19 mouse cellular contexts compared by ENCODE assay signal in the genomic region with DNA sequence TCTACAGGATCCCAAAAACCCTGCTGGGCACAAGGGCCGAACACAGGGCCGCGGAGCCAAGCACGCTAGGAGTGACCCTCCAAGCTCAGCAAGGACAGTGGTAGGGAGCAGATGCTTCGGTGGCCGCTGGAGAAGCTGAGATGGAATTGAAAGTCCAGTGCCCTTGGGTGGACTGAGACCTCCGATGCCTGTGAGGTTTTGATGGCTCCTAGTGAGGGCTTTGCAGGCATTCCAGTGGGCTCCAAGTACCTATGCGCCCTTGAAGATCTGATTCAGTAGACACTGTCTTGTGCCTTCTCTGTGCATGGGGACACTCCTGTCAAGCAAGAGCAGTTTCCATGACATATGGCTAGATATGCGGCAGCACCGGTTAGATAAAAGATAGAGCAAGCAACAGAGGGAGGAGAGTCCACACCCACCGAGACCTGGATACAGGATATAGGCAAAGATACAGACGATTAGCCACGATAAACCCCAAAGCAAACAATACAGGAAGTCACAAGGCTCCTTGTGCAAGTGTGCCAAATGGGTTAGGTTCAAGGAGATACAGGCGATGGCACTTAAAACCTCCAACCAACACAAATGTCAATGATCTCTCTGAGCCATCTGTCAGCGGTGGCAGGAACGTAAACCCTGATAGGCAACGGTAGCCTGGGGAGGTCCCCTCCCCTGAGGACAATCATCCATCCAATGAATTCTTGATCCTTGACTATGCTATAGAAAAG. TPM values are rescaled to one million over a fixed set of nuclear protein-coding genes. Genes with fewer than 3 reads are reported as not detected.
A peak's percentile ranks its signal among the peaks of the same experiment; 100 is the strongest.
DNase-seq lines count a peak whose midpoint lies in the region; ATAC-seq and TF ChIP-seq lines count a peak whose summit lies in the region.
"Had no signal": no experiment of that assay in that cellular context is flagged by ENCODE, and none has a peak within 500 bp of the region (broad histone marks: within the 10 kb centered on the region; RNA-seq: fewer than 3 reads in every experiment).

No protein-coding gene starts in this region.

- H3K27me3 ChIP-seq in liver, postnatal 0 days (ENCODE audit: insufficient read depth, low read length): no peaks in the 10 kb centered on the region
- H3K27me3 ChIP-seq in hindbrain, embryonic 10.5 days (ENCODE audit: insufficient read depth, poor library complexity, severe bottlenecking): no peaks in the 10 kb centered on the region; the same call in 1 of the 2 replicates
- H3K27me3 ChIP-seq in forebrain, embryonic 14.5 days (replicated peaks; ENCODE audit: control insufficient read depth, insufficient read depth, low read length): no peaks in the 10 kb centered on the region
- H3K27me3 ChIP-seq: forebrain, embryonic 12.5 days; heart, embryonic 12.5 days had no signal

- H3K27ac ChIP-seq in liver, postnatal 0 days (ENCODE audit: low read depth): peak overlapping the region; percentile 80
- H3K27ac ChIP-seq in hindbrain, embryonic 10.5 days: no peak overlapping the region
- no peak overlapping the region for H3K27ac ChIP-seq in forebrain, embryonic 14.5 days (ENCODE audit: low read depth, low read length)
- H3K27ac ChIP-seq: forebrain, embryonic 12.5 days had no signal

- TF ChIP-seq EP300 in liver, postnatal 0 days (IDR thresholded peaks at IDR 0.05; ENCODE audit: low read depth): peak; percentile 96

- H3K9ac ChIP-seq in liver, postnatal 0 days (replicated peaks): 0 out of 2 replicates have a peak overlapping the region, but pooled peaks have one; percentile 41
- no peak overlapping the region for H3K9ac ChIP-seq in forebrain, embryonic 14.5 days (ENCODE audit: low read length)
- H3K9ac ChIP-seq: forebrain, embryonic 12.5 days; heart, embryonic 12.5 days had no signal

- no peak overlapping the region for H3K4me3 ChIP-seq in liver, postnatal 0 days (ENCODE audit: low read depth, low read length)
- H3K4me3 ChIP-seq in hindbrain, embryonic 10.5 days: no peak overlapping the region
- H3K4me3 ChIP-seq in forebrain, embryonic 14.5 days (ENCODE audit: low read depth, low read length): no peak overlapping the region
- H3K4me3 ChIP-seq: forebrain, embryonic 12.5 days; heart, embryonic 12.5 days; myocyte had no signal

- ATAC-seq in cerebellum, adult (ENCODE audit: insufficient number of reproducible peaks, low FRiP score, low TSS enrichment): no peak
- ATAC-seq in granulocyte monocyte progenitor cell, adult 5-6 weeks (replicated peaks; ENCODE audit: poor library complexity, severe bottlenecking): peak; percentile 27; the same call in 1 of the 2 replicates
- peak; percentile 92 for ATAC-seq in liver, postnatal 0 days
- ATAC-seq in forebrain, embryonic 14.5 days: no peak
- ATAC-seq: inflammation-experienced regulatory T-cells, adult 6 months; lung, postnatal 0 days had no signal

- 58% methylated on average over 17 of the region's 17 CpGs for WGBS in liver, postnatal 0 days (ENCODE audit: insufficient replicate concordance)
- 85% methylated on average over 17 of the region's 17 CpGs for WGBS in hindbrain, embryonic 10.5 days
- 87% methylated on average over 17 of the region's 17 CpGs for WGBS in forebrain, embryonic 14.5 days

- peak overlapping the region; percentile 42 for H3K4me2 ChIP-seq in liver, postnatal 0 days (ENCODE audit: low read depth, low read length)
- no peak overlapping the region for H3K4me2 ChIP-seq in forebrain, embryonic 14.5 days (ENCODE audit: low read length)
- H3K4me2 ChIP-seq: forebrain, embryonic 12.5 days; heart, embryonic 12.5 days had no signal

- H3K9me3 ChIP-seq in liver, postnatal 0 days (ENCODE audit: low read length): no peaks in the 10 kb centered on the region; the same call in 1 of the 2 replicates
- H3K9me3 ChIP-seq in hindbrain, embryonic 10.5 days: no peaks in the 10 kb centered on the region
- no peaks in the 10 kb centered on the region for H3K9me3 ChIP-seq in forebrain, embryonic 14.5 days (replicated peaks; ENCODE audit: control insufficient read depth, low read length)
- H3K9me3 ChIP-seq: forebrain, embryonic 12.5 days had no signal

- no peak for TF ChIP-seq CTCF in liver, postnatal 0 days (IDR thresholded peaks at IDR 0.05; ENCODE audit: low read depth)

- no peaks in the 10 kb centered on the region for H3K36me3 ChIP-seq in liver, postnatal 0 days (replicated peaks; ENCODE audit: insufficient read depth, low read length)
- no peaks in the 10 kb centered on the region for H3K36me3 ChIP-seq in hindbrain, embryonic 10.5 days
- H3K36me3 ChIP-seq in forebrain, embryonic 14.5 days (ENCODE audit: control insufficient read depth, insufficient read depth, low read length): no peaks in the 10 kb centered on the region
- H3K36me3 ChIP-seq: forebrain, embryonic 12.5 days; heart, embryonic 12.5 days had no signal

- DNase-seq in cerebellum, postnatal 14 days: peak; percentile 53 to 66
- peak; percentile 80 for DNase-seq in MEL-GATA-1-ER (ENCODE audit: extremely low read depth, low read depth)
- DNase-seq in liver, postnatal 0 days: no peak
- no peak for DNase-seq in hindbrain, embryonic 10.5 days (ENCODE audit: low spot score)
- no peak for DNase-seq in forebrain, embryonic 14.5 days (ENCODE audit: low spot score)
- no peak for DNase-seq in ovary, postnatal 14 days (ENCODE audit: low spot score)
- DNase-seq: kidney, adult 9 months; right cerebral cortex, adult 18-20 months; thymus, adult 18-20 months had no signal

- H3K4me1 ChIP-seq in liver, postnatal 0 days (ENCODE audit: insufficient read depth): peaks cover 12% of the 10 kb centered on the region
- H3K4me1 ChIP-seq in hindbrain, embryonic 10.5 days (replicated peaks): peaks cover 2% of the 10 kb centered on the region
- H3K4me1 ChIP-seq in forebrain, embryonic 14.5 days (ENCODE audit: control insufficient read depth, insufficient read depth, low read length): no peaks in the 10 kb centered on the region

RNA-seq across cellular contexts. Expression of gene Prpsap1, which starts 12.3 kb away (rescaled TPM):
- 79.6 and 83.4 TPM in 2 replicates for total RNA-seq in granulocyte monocyte progenitor cell, adult 5-6 weeks (2014; fragmentation: Nextera tagmentation)
- total RNA-seq in granulocyte monocyte progenitor cell, adult 5-6 weeks (2017): 26.0 and 53.2 TPM in 2 replicates
- 64.4 and 67.4 TPM in 2 replicates for polyA plus RNA-seq in liver, postnatal 0 days (2015; fragmentation: Nextera tagmentation; extraction: Ambion mirVana)
- 210 and 236 TPM in 2 replicates for polyA plus RNA-seq in hindbrain, embryonic 10.5 days (2016; fragmentation: Nextera tagmentation; extraction: Ambion mirVana)
- 138 and 153 TPM in 2 replicates for polyA plus RNA-seq in forebrain, embryonic 14.5 days (2014; fragmentation: Nextera tagmentation; extraction: Ambion mirVana)

RNA-seq across cellular contexts. Expression of gene Sphk1, which starts 24.4 kb away (rescaled TPM):
- total RNA-seq in granulocyte monocyte progenitor cell, adult 5-6 weeks (2014; fragmentation: Nextera tagmentation): not detected in 2 replicates
- not detected in 2 replicates for total RNA-seq in granulocyte monocyte progenitor cell, adult 5-6 weeks (2017)
- 15.5 and 17.4 TPM in 2 replicates for polyA plus RNA-seq in liver, postnatal 0 days (2015; fragmentation: Nextera tagmentation; extraction: Ambion mirVana)
- 8.6 and 11.1 TPM in 2 replicates for polyA plus RNA-seq in hindbrain, embryonic 10.5 days (2016; fragmentation: Nextera tagmentation; extraction: Ambion mirVana)
- 2.2 and 2.7 TPM in 2 replicates for polyA plus RNA-seq in forebrain, embryonic 14.5 days (2014; fragmentation: Nextera tagmentation; extraction: Ambion mirVana)
- total RNA-seq: neutrophil, adult 5-6 weeks had no signal
- polyA plus RNA-seq: inflammation-experienced regulatory T-cells, adult 6 months had no signal

RNA-seq across cellular contexts. Expression of gene Qrich2, which starts 40.3 kb away (rescaled TPM):
- total RNA-seq in granulocyte monocyte progenitor cell, adult 5-6 weeks (2014; fragmentation: Nextera tagmentation): not detected in 2 replicates
- total RNA-seq in granulocyte monocyte progenitor cell, adult 5-6 weeks (2017): not detected in 2 replicates
- polyA plus RNA-seq in liver, postnatal 0 days (2015; fragmentation: Nextera tagmentation; extraction: Ambion mirVana): 0.06 TPM in 1 of 2 replicates, not detected in the other
- polyA plus RNA-seq in hindbrain, embryonic 10.5 days (2016; fragmentation: Nextera tagmentation; extraction: Ambion mirVana): 0.16 and 0.20 TPM in 2 replicates
- polyA plus RNA-seq in forebrain, embryonic 14.5 days (2014; fragmentation: Nextera tagmentation; extraction: Ambion mirVana): not detected in 2 replicates
- total RNA-seq: hematopoietic stem cell, adult 5-6 weeks; neutrophil, adult 5-6 weeks had no signal
- polyA plus RNA-seq: embryonic facial prominence, embryonic 11.5 days; forebrain, embryonic 12.5 days; heart, embryonic 12.5 days; inflammation-experienced regulatory T-cells, adult 6 months; myocyte had no signal

Comparison
In these comparisons a context has a peak if more than half of its experiments do, and no peak if none do; other contexts are left out.
1. DNase-seq: peak in cerebellum, postnatal 14 days (2 of 2) and MEL-GATA-1-ER (single experiment); none in liver, postnatal 0 days (single experiment), hindbrain, embryonic 10.5 days (single experiment), forebrain, embryonic 14.5 days (single experiment) and ovary, postnatal 14 days (single experiment).
2. ATAC-seq: peak in granulocyte monocyte progenitor cell, adult 5-6 weeks (single experiment) and liver, postnatal 0 days (single experiment); none in cerebellum, adult (single experiment) and forebrain, embryonic 14.5 days (single experiment).